Mouse (Mus musculus) cortical plate, adult 2 months (tissue): ENCODE data around the gene Tmcc2.
"Not testable (repeated sequence)": the region's sequence is repeated elsewhere in the genome, so short reads cannot be mapped to it uniquely, and the experiment has no call there.

Source experiments
- CTCF ChIP-seq: fragments of 200-500 bp; IDR thresholded peaks from 2 replicates; pipeline ENCODE4 v1.5.1; 2011; ENCODE audit warnings: mild to moderate bottlenecking, control low read depth, low read length; ENCODE audit not compliant: insufficient read depth; ENCODE audit errors: extremely low read depth
- POLR2A ChIP-seq: fragments of 200-500 bp; IDR thresholded peaks from 2 replicates; pipeline ENCODE4 v1.6.1; 2011; ENCODE audit warnings: mild to moderate bottlenecking, low read length, control low read depth; ENCODE audit not compliant: insufficient read depth; ENCODE audit errors: extremely low read depth

DNA sequence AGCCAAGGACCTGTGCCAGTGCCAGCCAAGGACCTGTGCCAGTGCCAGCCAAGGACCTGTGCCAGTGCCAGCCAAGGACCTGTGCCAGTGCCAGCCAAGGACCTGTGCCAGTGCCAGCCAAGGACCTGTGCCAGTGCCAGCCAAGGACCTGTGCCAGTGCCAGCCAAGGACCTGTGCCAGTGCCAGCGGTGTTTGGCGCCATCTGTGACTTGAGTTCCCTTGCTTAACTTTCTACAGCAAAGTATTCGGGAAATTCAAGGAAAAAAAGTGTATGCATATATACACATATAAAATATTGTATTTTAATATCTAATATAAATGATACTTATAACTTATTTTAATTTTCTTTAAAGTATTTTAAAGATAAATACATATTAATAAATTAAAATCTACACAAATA, 41.5 kb downstream of the Tmcc2 start:
- not testable (repeated sequence) for TF ChIP-seq CTCF, POLR2A
